Mouse (Mus musculus) neural tube, embryonic 15.5 days (tissue): ENCODE data around the gene N4bp1. TPM values are rescaled to one million over a fixed set of nuclear protein-coding genes. Genes with fewer than 3 reads are reported as not detected.

ENCODE experiments used
- polyA plus RNA-seq: library from polyadenylated mRNA; unstranded; fragments of >200 nt; fragmentation: Nextera tagmentation; extraction: Ambion mirVana; gene quantifications from 2 replicates; pipeline ENCODE4 v1.2.1, GENCODE M21; 2015

Gene N4bp1
- polyA plus RNA-seq, 1 experiment from 2014 or later = 8.7 TPM

Other genes starting within 250 kb of the N4bp1 start
- gene Gm10638, start 139.6 kb downstream of the N4bp1 start, polyA plus RNA-seq = 5.5 and 5.9 TPM in 2 replicates
- 62.9 and 67.9 TPM in 2 replicates for gene Siah1a, start 139.3 kb downstream of the N4bp1 start, polyA plus RNA-seq